Mouse (Mus musculus) ES-CJ7 (cell line): Measurements from ENCODE around the gene Sh3kbp1.

Experiments
- DNase-seq: peaks from one replicate; pipeline ENCODE4 v3.0.0; 2011; ENCODE audit warnings: low read depth, low spot score

The Sh3kbp1 gene

GRCm38 (mm10) chrX:159829192-159829852 is 202.2 kb downstream of the Sh3kbp1 start:
- peak; percentile 1 for DNase-seq

- DNase-seq, result no peak
Observed at GRCm38 (mm10) chrX:159831176-159831575, 204.1 kb downstream of the Sh3kbp1 start.

GRCm38 (mm10) chrX:159835239-159835638 is 208.2 kb downstream of the Sh3kbp1 start:
- no peak for DNase-seq

GRCm38 (mm10) chrX:159837379-159837778 is 210.3 kb downstream of the Sh3kbp1 start:
- DNase-seq, result no peak

DNA sequence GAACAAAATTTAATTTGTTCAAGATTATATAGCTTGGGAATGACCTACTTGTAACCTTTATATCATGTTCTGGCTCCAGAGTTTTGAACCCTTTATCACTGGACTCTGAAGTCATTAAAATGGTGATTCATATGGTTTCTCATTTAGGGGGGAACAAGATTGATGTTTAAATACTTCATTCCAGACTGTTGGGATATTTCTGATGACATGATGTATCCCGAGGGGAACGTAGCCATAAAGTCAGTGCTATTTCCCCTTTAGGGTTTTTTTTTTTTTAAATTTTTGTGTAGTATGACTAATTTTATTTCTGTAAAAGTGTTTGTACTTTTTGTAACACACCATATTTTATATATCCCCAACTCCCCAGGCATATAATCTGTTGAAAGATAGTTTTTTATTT is 212.7 kb downstream of the Sh3kbp1 start:
- DNase-seq, result no peak

DNA sequence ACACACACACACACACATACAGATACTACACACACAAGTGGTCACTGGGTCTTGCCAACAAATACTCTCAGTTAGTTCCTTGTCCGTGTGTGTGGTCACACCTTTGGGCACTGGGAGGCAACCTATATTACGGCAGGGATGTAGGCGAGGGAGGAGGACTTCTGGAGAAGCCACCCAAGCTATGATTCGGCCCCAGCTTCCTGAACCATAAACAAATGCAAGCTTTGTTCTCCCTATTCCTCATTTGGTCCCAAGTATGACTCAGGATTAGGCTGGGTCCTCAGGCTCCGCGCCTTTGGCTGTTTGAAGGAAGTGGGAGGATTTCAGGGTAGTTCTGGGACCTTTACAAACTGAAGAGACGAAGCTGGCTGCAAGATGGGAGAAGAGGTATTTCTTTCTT is 213.2 kb downstream of the Sh3kbp1 start:
- no peak for DNase-seq

GRCm38 (mm10) chrX:159850722-159851121 is 223.7 kb downstream of the Sh3kbp1 start:
- DNase-seq, result no peak

DNA sequence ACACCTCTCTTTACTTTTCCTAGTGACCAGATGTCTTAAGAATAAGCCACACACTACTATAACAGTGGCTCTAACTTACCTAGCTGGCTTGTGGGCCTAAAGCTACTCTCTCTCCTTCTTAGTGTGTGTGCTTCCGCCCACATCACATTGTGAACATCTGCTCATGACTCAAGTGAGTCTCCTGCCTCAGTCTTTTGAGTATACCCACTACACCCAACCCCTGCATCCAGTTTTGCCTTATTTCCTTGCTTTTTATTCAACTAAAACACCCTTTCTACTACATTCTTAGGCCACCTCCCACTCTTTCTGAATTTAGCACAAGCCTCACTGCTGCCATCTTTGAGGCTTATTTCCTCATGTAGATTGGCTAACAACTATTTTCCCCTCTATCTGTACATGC is 229.8 kb downstream of the Sh3kbp1 start:
- no peak for DNase-seq

DNA sequence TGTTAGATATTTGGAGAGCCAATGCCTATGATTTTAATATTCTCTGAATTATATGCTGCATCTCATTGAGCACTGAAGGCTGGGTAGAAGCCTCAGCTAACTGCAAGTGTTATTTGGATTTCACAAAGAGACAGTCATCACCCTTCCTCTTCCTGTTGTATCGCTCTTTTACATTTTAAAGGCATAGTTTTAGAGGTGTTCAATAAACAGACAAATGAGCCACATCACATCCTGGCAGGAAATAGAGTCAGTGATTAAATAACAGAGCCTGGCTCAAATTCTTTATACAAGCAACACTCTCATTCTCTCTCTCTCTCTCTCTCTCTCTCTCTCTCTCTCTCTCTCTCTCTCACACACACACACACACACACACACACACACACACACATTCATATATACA is 231.1 kb downstream of the Sh3kbp1 start:
- no peak for DNase-seq

GRCm38 (mm10) chrX:159860841-159861530 is 233.9 kb downstream of the Sh3kbp1 start:
- no peak for DNase-seq

DNA sequence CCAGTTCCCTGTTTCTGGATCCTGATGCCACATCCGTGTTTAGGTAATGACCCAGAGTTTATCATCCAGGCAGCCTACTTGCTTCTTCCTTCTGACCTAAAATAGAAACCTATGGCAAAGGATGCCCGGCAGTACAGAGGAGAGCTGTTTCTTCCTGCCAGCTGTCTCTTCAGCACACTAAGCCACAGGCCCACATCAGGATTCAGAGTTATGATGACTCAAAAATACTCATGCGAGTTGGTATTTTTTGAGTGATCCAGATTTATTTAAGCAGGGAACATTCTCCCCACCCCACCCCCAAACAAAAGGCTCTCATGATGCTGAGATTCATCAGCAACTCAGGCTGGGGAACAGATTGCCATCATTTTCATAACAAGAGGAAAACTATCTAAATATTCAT is 240.6 kb downstream of the Sh3kbp1 start:
- no peak for DNase-seq

- DNase-seq, result no peak
Observed at GRCm38 (mm10) chrX:159872521-159872920, 245.4 kb downstream of the Sh3kbp1 start.

- no peak for DNase-seq
Observed at GRCm38 (mm10) chrX:159877770-159878169, 250.7 kb downstream of the Sh3kbp1 start.

DNA sequence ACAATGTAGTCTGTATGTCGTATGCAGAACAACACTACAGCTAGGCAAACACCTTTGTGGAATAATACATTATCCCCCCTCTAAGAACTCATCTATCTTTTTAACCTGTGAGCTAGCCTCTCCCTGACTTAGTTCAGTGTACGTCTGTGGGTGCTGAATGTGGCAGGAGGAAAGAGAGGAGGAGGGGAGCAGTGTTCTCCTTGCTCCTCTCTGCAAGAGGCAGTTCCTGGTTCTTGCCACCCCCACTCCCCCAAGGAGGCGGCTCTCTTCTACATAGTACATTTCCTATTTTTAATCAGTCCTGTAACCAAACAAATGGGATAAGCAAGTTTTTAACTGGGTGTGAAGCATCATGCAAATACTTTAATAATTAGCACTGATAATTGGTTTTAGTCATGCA is 252.4 kb downstream of the Sh3kbp1 start:
- no peak for DNase-seq

- DNase-seq, result no peak
Observed at GRCm38 (mm10) chrX:159881576-159881975, 254.5 kb downstream of the Sh3kbp1 start.

GRCm38 (mm10) chrX:159896536-159896935 is 269.5 kb downstream of the Sh3kbp1 start:
- no peak for DNase-seq

DNA sequence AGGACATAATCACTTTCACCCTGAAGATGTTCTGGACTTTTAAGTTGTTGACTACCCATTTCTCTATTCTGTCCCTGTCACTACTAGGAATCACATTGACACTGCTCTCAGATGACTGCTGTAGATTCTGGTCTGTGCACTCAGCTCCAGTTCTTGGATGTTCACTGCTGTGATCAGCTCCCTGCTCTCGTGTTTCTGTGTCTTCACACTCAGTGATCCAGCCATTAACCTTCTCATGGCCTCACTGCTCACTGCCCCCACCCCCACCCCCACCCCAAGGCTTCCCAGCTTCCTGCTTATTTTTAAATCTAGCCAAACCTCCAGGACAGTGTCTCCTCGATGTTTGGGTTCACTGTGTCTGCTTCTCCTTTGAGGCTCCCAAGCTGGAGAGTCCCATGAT is 271.0 kb downstream of the Sh3kbp1 start:
- DNase-seq, result no peak

DNA sequence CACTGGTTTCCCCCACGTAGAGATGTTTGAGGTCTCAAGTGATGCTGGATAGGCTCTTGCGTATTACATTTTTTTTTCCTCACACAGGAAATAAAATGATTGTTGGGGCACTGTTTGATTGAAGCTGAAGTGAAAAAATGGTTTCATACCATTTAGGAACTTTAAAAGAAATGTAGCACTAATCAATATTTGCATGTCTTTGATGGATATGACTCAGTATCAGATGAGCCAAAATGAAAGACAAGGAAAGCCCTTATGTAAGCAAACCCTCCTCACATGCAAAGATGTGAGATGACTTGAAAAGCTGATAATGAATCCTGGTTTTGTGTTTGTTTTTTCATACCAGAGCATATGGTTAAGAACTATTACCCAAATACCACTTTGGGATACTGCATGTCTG is 272.0 kb downstream of the Sh3kbp1 start:
- no peak for DNase-seq

DNA sequence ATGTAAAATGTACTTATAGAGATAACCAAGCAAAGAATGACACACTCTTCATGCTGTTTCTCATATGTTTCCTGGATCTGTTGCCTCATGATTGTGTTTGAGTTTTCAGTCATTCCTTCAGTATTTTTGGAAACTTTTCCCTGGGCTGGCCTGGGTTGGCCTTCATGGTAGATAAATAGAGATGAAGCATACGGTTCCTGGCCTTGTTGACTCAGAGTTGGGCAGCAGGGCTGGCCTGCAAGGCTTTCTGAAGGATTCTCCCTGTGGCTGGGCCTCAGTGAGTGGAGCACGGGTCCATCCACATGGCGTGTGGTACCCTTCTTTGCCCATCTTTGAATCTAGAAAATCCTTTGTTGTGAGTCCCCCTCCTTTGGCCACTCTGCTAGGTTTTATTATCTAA is 276.3 kb downstream of the Sh3kbp1 start:
- no peak for DNase-seq

DNA sequence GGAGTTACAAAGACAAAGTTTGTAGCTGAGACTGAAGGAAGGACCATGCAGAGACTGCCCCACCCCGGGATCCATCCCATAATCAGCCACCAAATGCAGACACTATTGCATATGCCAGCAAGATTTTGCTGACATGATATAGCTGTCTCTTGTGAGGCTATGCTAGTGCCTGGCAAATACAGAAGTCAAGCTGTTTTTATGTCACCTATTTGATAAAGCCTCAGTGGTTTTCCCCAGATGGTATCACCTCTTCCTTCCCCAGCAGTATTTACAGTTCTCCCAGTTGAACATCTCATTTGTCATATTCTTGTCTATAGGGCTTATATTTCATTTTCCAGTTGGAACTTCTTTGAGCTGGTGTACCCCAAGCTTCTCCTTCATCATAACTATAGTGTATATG is 280.6 kb downstream of the Sh3kbp1 start:
- DNase-seq, result no peak

DNA sequence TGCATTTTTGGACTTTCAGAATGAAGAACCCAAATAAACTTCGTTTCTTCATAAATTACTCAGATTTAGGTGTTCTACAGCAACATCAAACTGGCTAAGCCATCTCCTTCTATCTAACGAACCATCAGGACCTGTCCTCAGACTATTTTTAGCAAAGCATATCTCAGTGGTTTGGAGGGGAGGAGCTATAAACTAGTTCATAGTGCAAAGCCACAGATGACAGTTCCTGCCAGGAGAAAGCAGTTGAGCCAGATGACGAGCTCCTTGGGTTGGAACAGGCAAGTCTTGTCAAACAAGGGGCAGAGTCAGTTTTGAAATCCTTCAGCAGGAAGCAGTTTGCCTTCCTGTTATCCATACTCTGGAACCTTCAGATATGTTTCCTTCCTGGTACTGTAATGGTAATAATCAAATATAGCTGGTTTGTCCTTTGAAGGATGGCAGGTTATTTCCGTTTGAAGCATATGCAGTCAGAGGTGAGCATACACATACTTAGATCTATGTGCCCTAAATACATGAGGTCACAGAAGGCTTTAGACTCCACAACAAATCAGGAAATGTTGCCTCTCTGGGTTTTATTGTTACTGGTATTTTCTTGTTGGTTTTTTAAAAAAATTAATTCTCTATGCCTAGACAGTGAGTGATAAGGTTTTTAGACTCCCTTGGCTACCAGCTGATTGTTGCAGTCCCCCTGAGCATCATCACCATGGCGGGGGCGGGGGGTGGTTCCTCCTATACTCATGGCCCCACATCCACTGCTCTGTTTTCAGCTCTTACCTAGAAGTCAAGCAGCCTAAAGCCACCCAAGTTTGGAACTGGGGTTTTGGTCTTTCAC is 282.6 kb downstream of the Sh3kbp1 start:
- no peak for DNase-seq

DNA sequence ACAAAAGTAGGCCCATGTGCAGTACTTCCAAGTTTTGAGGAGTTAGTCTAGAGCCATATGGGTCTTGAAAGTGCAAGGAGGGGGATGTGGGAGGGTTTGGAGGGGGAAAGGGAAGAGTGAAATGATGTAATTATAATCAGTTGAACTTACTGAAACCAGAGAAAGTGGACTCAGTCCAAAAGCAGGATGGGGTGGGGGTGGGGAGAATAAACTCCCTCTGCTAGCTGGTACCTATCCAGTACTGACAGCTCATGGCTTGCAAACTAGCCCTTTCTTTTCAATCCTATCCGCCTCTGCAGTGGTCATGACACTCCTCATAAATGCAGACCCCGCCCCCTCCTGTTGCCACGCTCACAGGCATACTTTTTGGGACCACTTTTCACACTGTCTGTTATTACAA is 283.5 kb downstream of the Sh3kbp1 start:
- DNase-seq, result no peak

- no peak for DNase-seq
Observed at GRCm38 (mm10) chrX:159911613-159912012, 284.5 kb downstream of the Sh3kbp1 start.
